Mouse (Mus musculus): ENCODE measurements around the gene Olfr545.
A peak's percentile ranks its signal among the peaks of the same experiment; 100 is the strongest.

The Olfr545 gene

GRCm38 (mm10) chr7:102476601-102477000 lies 22.8 kb downstream of the Olfr545 start:
- no peak for TF ChIP-seq NANOG (IDR thresholded peaks at IDR 0.05; ENCODE audit: borderline replicate concordance, low read length)
- no peak for TF ChIP-seq CTCF (conservative IDR thresholded peaks at IDR 0.05; ENCODE audit: low read length)
- no peak for TF ChIP-seq POU5F1 (IDR thresholded peaks at IDR 0.05; ENCODE audit: borderline replicate concordance, low read length)
- H3K4me1 ChIP-seq (replicated peaks; ENCODE audit: low read depth, low read length): peaks cover 13% of the 10 kb centered on the region
- no peaks in the 10 kb centered on the region for H3K36me3 ChIP-seq (ENCODE audit: insufficient read depth, low read length)
- no peak overlapping the region for H3K4me3 ChIP-seq (replicated peaks; ENCODE audit: low read length)
- no peaks in the 10 kb centered on the region for H3K27me3 ChIP-seq (ENCODE audit: insufficient read depth, low read length)
- no peaks in the 10 kb centered on the region for H3K9me3 ChIP-seq (ENCODE audit: low read length)

GRCm38 (mm10) chr7:102472675-102473074 lies 26.7 kb downstream of the Olfr545 start:
- TF ChIP-seq POU5F1 (IDR thresholded peaks at IDR 0.05; ENCODE audit: borderline replicate concordance, low read length): no peak
- TF ChIP-seq CTCF (conservative IDR thresholded peaks at IDR 0.05; ENCODE audit: low read length): no peak
- Histone ChIP-seq H3K36me3 (ENCODE audit: insufficient read depth, low read length) (peaks cover 26% of the 10 kb centered on the region), H3K4me3 (replicated peaks; ENCODE audit: low read length) (no peak overlapping the region), H3K9me3 (ENCODE audit: low read length) (no peaks in the 10 kb centered on the region), H3K4me1 (replicated peaks; ENCODE audit: low read depth, low read length) (peaks cover 17% of the 10 kb centered on the region), H3K27me3 (ENCODE audit: insufficient read depth, low read length) (no peaks in the 10 kb centered on the region)

DNA sequence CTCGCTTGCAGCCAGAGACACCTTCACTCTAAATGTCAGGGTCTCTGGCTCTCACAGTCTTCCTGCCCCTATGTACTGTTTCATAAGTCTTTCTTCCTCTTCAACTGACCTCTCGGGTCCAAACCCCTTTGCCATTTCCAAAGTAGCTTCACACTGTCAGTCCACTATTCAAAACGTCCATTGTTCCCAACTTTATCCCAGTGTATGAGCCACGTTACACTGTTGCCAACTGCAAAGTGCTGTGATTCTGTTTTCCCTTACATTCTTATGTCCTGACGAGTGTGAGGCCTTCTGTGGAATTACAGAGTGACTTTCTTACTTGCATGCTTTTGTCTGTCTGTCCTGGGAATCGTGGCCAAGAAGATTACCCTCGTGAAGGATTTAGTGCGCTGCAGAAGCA lies 31.8 kb downstream of the Olfr545 start:
- no peak for TF ChIP-seq NANOG (IDR thresholded peaks at IDR 0.05; ENCODE audit: borderline replicate concordance, low read length)
- no peak for TF ChIP-seq CTCF (conservative IDR thresholded peaks at IDR 0.05; ENCODE audit: low read length)
- TF ChIP-seq POU5F1 (IDR thresholded peaks at IDR 0.05; ENCODE audit: borderline replicate concordance, low read length): no peak
- H3K9me3 ChIP-seq (ENCODE audit: low read length): no peaks in the 10 kb centered on the region
- H3K36me3 ChIP-seq (ENCODE audit: insufficient read depth, low read length): peaks cover 76% of the 10 kb centered on the region
- H3K4me1 ChIP-seq (replicated peaks; ENCODE audit: low read depth, low read length): peaks cover 17% of the 10 kb centered on the region
- H3K4me3 ChIP-seq (replicated peaks; ENCODE audit: low read length): no peak overlapping the region
- no peaks in the 10 kb centered on the region for H3K27me3 ChIP-seq (ENCODE audit: insufficient read depth, low read length)

DNA sequence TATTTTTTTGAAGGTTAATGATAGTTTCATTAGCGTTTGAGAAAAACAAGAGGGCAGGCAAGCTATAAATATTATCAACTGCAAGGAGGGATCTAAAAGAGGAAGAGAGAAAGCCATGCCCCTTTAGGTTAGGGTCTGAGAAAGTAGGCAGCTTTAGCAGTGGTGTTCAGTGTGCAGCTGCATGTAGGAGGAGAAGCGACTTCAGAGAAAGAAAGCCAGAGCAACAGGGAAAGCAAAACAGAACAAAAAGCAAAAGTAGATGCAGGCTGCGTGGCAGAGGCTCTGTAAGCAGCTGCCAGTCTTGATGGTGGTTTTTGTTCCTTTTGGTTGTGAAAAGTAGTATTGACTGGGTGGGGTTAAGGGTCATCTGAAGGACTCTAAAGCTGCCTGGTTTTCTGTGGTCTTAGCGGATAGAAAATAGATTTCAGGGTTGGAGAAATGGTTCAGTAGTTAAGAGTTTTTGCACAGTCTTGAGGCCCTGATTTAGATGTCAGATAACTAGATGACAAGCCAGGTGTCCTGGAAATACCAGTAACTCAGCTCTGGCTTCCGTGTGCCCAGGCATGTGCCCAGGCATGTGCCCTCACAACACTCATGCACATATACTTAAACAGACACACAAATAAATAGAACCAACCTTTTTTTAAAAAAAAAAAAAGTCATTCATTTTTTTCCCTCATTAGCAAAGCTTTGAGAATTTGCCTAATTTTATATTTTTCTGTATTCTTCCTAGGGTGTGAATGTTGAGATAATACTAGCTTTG lies 40.6 kb downstream of the Olfr545 start:
- H3K9me3 ChIP-seq (ENCODE audit: low read length): no peaks in the 10 kb centered on the region
- H3K36me3 ChIP-seq (ENCODE audit: insufficient read depth, low read length): peaks cover 96% of the 10 kb centered on the region
- H3K27me3 ChIP-seq (ENCODE audit: insufficient read depth, low read length): no peaks in the 10 kb centered on the region
- no peak overlapping the region for H3K4me3 ChIP-seq (replicated peaks; ENCODE audit: low read length)
- peaks cover 23% of the 10 kb centered on the region for H3K4me1 ChIP-seq (replicated peaks; ENCODE audit: low read depth, low read length)
- no peak for TF ChIP-seq POU5F1 (IDR thresholded peaks at IDR 0.05; ENCODE audit: borderline replicate concordance, low read length)
- TF ChIP-seq CTCF (conservative IDR thresholded peaks at IDR 0.05; ENCODE audit: low read length): no peak
- no peak for TF ChIP-seq NANOG (IDR thresholded peaks at IDR 0.05; ENCODE audit: borderline replicate concordance, low read length)

GRCm38 (mm10) chr7:102446438-102446837 lies 52.9 kb downstream of the Olfr545 start:
- Histone ChIP-seq H3K27me3 (ENCODE audit: insufficient read depth, low read length) (no peaks in the 10 kb centered on the region), H3K36me3 (ENCODE audit: insufficient read depth, low read length) (peaks cover 78% of the 10 kb centered on the region), H3K4me3 (replicated peaks; ENCODE audit: low read length) (no peak overlapping the region), H3K9me3 (ENCODE audit: low read length) (no peaks in the 10 kb centered on the region), H3K4me1 (replicated peaks; ENCODE audit: low read depth, low read length) (peaks cover 19% of the 10 kb centered on the region)
- TF ChIP-seq CTCF (conservative IDR thresholded peaks at IDR 0.05; ENCODE audit: low read length) (no peak), POU5F1 (IDR thresholded peaks at IDR 0.05; ENCODE audit: borderline replicate concordance, low read length) (no peak), NANOG (IDR thresholded peaks at IDR 0.05; ENCODE audit: borderline replicate concordance, low read length) (no peak)

DNA sequence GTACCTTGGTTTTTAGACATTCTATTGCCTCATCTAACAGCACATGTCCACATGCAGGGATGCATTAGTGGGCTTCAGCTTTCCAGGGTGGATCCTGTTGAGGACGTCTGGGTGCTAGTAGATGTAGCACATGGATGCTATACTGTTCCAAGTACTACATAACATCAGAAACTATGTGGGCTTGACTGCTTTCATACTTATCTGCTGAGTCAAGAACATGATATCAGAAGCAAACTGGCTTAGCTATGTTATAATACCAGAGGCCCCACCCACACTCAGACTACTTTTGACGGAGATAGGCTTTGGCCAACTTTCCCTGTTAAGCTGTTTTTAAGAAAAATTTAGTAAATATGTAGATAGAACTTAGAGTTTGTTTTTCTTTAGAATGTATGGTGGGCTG lies 55.1 kb downstream of the Olfr545 start:
- TF ChIP-seq NANOG (IDR thresholded peaks at IDR 0.05; ENCODE audit: borderline replicate concordance, low read length) (no peak), POU5F1 (IDR thresholded peaks at IDR 0.05; ENCODE audit: borderline replicate concordance, low read length) (no peak), CTCF (conservative IDR thresholded peaks at IDR 0.05; ENCODE audit: low read length) (no peak)
- Histone ChIP-seq H3K4me3 (replicated peaks; ENCODE audit: low read length) (no peak overlapping the region), H3K36me3 (ENCODE audit: insufficient read depth, low read length) (peaks cover 57% of the 10 kb centered on the region), H3K27me3 (ENCODE audit: insufficient read depth, low read length) (no peaks in the 10 kb centered on the region), H3K4me1 (replicated peaks; ENCODE audit: low read depth, low read length) (peaks cover 25% of the 10 kb centered on the region), H3K9me3 (ENCODE audit: low read length) (no peaks in the 10 kb centered on the region)

DNA sequence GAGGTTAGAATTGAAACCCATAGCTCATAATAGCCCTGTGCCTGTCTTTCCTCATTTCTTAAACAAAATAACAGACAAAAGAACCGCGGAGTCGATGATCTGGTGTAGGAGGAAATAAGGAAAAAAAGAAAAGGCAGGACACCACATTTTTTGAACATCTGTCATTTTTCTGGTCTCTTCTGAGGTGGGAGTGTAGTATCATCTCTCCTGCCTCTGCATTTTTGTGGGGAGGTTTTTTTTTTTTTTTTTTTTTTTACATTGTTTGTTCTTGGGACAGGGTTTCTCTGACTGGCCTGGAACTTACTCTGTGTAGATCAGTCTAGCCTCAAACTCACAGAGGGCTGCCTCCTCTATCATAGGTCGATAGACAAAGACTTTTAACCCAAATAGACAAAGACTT lies 56.9 kb downstream of the Olfr545 start:
- H3K4me1 ChIP-seq (replicated peaks; ENCODE audit: low read depth, low read length): peaks cover 25% of the 10 kb centered on the region
- TF ChIP-seq NANOG (IDR thresholded peaks at IDR 0.05; ENCODE audit: borderline replicate concordance, low read length) (no peak), POU5F1 (IDR thresholded peaks at IDR 0.05; ENCODE audit: borderline replicate concordance, low read length) (no peak), CTCF (conservative IDR thresholded peaks at IDR 0.05; ENCODE audit: low read length) (no peak)
- peaks cover 40% of the 10 kb centered on the region for H3K36me3 ChIP-seq (ENCODE audit: insufficient read depth, low read length)
- H3K9me3 ChIP-seq (ENCODE audit: low read length): no peaks in the 10 kb centered on the region
- peak overlapping the region; percentile 93 for H3K4me3 ChIP-seq (replicated peaks; ENCODE audit: low read length)
- no peaks in the 10 kb centered on the region for H3K27me3 ChIP-seq (ENCODE audit: insufficient read depth, low read length)

DNA sequence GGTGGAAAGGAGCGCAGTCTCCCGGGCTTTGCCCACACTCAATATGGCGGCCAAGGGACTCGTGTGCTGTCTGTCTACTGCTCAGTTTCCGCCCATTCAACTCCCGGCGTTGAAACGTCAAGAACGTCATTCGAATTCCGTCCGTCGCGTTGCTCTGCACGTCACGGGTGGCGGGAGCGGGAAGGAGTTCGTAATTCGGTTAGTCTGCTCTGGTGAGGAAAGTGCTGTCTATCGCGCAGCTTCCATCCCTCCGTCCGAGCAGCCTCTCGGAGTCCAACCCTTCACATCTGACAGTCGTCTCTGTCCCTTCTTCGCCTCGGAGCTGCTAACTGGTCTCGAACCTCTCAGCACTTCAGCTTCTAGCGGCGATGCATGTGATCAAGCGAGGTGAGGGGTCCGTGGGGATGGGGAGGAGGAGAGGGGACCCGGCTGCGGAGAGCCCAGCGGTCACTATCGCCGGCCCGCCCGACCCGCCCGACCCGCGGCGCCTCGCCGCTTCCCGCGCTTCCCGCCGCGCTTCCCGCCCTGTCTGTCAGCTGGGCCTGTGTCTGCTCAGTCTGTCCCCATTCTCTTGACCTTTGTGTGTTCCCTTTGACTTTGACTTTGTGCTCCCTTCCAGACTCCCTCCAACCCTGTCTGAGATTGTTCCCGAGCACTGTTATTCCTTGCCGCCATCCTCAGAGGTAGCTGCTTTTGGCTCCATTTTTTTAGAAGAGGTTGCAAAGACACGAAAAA lies 57.5 kb downstream of the Olfr545 start, which contains the start of gene Rrm1:
Gene Rrm1 (plus strand): TSS at position 39 of the 735 bp plus-strand sequence.
- Histone ChIP-seq H3K9me3 (ENCODE audit: low read length) (no peaks in the 10 kb centered on the region), H3K4me1 (replicated peaks; ENCODE audit: low read depth, low read length) (peaks cover 25% of the 10 kb centered on the region), H3K27me3 (ENCODE audit: insufficient read depth, low read length) (peaks cover 3% of the 10 kb centered on the region; the same call in 1 of the 2 replicates), H3K36me3 (ENCODE audit: insufficient read depth, low read length) (peaks cover 34% of the 10 kb centered on the region), H3K4me3 (replicated peaks; ENCODE audit: low read length) (peak within 1 kb of the TSS; percentile 93)
- TF ChIP-seq CTCF (conservative IDR thresholded peaks at IDR 0.05; ENCODE audit: low read length): no peak
- no peak for TF ChIP-seq NANOG (IDR thresholded peaks at IDR 0.05; ENCODE audit: borderline replicate concordance, low read length)
- no peak for TF ChIP-seq POU5F1 (IDR thresholded peaks at IDR 0.05; ENCODE audit: borderline replicate concordance, low read length)
